Mouse (Mus musculus) intestine, postnatal 0 days (tissue): Measurements from ENCODE around the gene Arsj. TPM values are rescaled to one million over a fixed set of nuclear protein-coding genes. Genes with fewer than 3 reads are reported as not detected.

Source experiments
- ATAC-seq: fragments of 200-750 bp; cut with Nextera tagmentation; 2 replicates; pipeline ENCODE4 v1.8.0; 2017; ENCODE audit warnings: mild to moderate bottlenecking, moderate TSS enrichment, moderate library complexity
- H3K27ac ChIP-seq: fragments of 300-500 bp; sonication (generic); 2 replicates; pipeline ENCODE4 v1.5.1; 2014; ENCODE audit warnings: mild to moderate bottlenecking, low read depth, low read length, moderate library complexity
- H3K27me3 ChIP-seq: fragments of 300-500 bp; sonication (generic); replicated peaks from 2 replicates; pipeline ENCODE4 v1.6.1; 2014; ENCODE audit warnings: low read length, mixed read lengths; ENCODE audit not compliant: control insufficient read depth, insufficient read depth
- H3K36me3 ChIP-seq: fragments of 300-500 bp; sonication (generic); 2 replicates; pipeline ENCODE4 v1.6.1; 2014; ENCODE audit warnings: mild to moderate bottlenecking, moderate library complexity; ENCODE audit not compliant: control insufficient read depth, insufficient read depth
- H3K4me1 ChIP-seq: fragments of 300-500 bp; sonication (generic); replicated peaks from 2 replicates; pipeline ENCODE4 v1.6.1; 2014; ENCODE audit warnings: antibody characterized with exemption, low read length, mixed read lengths; ENCODE audit not compliant: control insufficient read depth, insufficient read depth
- H3K4me2 ChIP-seq: fragments of 300-500 bp; sonication (generic); replicated peaks from 2 replicates; pipeline ENCODE4 v1.6.1; 2014; ENCODE audit warnings: low read depth, mild to moderate bottlenecking, moderate library complexity
- H3K4me3 ChIP-seq: fragments of 300-500 bp; sonication (generic); 2 replicates; pipeline ENCODE4 v1.5.1; 2014; ENCODE audit warnings: low read depth, low read length
- H3K9ac ChIP-seq: fragments of 300-500 bp; sonication (generic); 2 replicates; pipeline ENCODE4 v1.6.1; 2014; ENCODE audit warnings: mild to moderate bottlenecking, low read depth, low read length
- H3K9me3 ChIP-seq: fragments of 300-500 bp; sonication (generic); 2 replicates; pipeline ENCODE4 v1.6.1; 2016; ENCODE audit warnings: mixed run types; ENCODE audit not compliant: control insufficient read depth
- CTCF ChIP-seq: sonication (generic); IDR thresholded peaks from 2 replicates; pipeline ENCODE4 v1.5.1; 2016; ENCODE audit warnings: low read depth, mild to moderate bottlenecking, control low read depth, antibody characterized with exemption, moderate library complexity
- WGBS: fragments of 180-500 bp; shearing (Covaris S2); extraction: QIAGEN DNeasy Blood & Tissue Kit; methylation state at CpG from one replicate; pipeline ENCODE4 v1.1.7; 2014; 5-methylcytosine and 5-hydroxymethylcytosine counted together
- polyA plus RNA-seq: library from polyadenylated mRNA; unstranded; fragments of >200 nt; fragmentation: Nextera tagmentation; extraction: Ambion mirVana; gene quantifications from 2 replicates; pipeline ENCODE4 v1.2.1, GENCODE M21; 2015

Gene Arsj
- polyA plus RNA-seq, 1 experiment from 2014 or later: 0.68 TPM

DNA sequence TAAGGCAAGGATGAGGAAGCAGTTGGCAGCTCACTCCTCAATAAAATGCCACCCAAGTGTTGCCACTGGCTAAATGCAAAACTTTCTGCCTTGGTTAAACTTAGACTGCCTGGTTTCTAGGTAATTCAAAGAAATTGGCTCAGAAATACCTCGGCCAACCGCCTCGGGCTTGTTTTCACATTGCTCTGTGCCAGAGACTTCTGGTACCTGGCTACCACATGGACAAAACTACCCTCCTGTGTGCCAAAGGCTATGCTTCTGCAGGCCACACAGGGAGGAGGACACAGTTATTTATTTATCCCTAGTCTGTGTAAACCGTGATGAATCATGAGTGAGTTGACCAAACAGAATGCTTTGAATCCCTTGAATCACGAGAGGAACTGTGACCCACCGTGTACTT, 75.8 kb downstream of the Arsj start:
- Histone ChIP-seq H3K9me3 (no peaks in the 10 kb centered on the region), H3K4me1 (no peaks in the 10 kb centered on the region), H3K4me2 (no peak overlapping the region), H3K4me3 (no peak overlapping the region), H3K36me3 (no peaks in the 10 kb centered on the region), H3K27ac (no peak overlapping the region), H3K27me3 (no peaks in the 10 kb centered on the region), H3K9ac (no peak overlapping the region)
- WGBS: 60% methylated on average over 6 of the region's 6 CpGs
- no peak for ATAC-seq
- TF ChIP-seq CTCF: no peak

DNA sequence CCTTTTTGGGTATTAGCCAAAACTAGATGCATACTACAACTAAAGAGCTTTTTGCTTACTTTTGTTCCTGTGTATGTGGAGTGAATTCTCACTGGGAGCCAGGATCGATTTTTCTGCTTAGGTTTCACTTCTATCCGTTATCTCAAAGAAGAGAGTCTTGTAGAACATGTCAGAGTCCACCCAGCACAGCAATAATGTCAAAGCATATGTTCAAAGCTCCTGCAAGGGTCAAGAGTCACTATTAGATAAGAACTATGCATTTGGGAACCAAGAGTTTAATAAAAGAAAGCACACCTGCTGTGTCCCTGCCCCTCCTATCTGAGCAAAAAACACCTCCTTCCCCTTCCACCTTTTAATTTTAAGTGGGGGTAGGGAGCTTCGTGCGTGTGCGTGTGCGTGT, 85.6 kb downstream of the Arsj start:
- Histone ChIP-seq H3K4me3 (no peak overlapping the region), H3K4me2 (peak overlapping the region; percentile 6; the same call in 1 of the 2 replicates), H3K9me3 (no peaks in the 10 kb centered on the region), H3K27me3 (no peaks in the 10 kb centered on the region), H3K4me1 (no peaks in the 10 kb centered on the region), H3K36me3 (no peaks in the 10 kb centered on the region), H3K9ac (no peak overlapping the region), H3K27ac (no peak overlapping the region)
- no peak for TF ChIP-seq CTCF
- 51% methylated on average over 6 of the region's 6 CpGs for WGBS
- ATAC-seq: peak; percentile 47; the same call in 1 of the 2 replicates

DNA sequence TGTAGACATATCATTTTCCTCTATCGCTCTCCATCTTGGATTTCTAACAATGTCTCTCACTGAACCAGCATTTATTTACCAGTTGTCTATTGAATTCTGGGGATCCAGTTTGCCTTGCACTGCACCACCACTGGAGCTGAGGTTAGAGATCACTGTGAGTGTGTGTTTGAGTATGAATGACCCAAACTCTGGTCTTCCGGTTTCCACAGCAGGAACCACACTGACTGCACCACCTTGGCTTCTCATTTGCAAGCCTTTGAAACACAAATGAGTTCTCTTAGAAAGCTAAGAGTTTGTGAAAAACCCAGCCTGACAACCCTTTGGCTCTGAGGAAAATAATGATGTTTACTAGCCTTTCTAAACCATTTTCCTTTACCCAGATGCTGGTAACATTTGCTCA, 86.0 kb downstream of the Arsj start:
- no peaks in the 10 kb centered on the region for H3K27me3 ChIP-seq
- no peak for TF ChIP-seq CTCF
- H3K4me1 ChIP-seq: no peaks in the 10 kb centered on the region
- no peak for ATAC-seq
- H3K4me3 ChIP-seq: no peak overlapping the region
- H3K27ac ChIP-seq: no peak overlapping the region
- no peaks in the 10 kb centered on the region for H3K36me3 ChIP-seq
- no peak overlapping the region for H3K9ac ChIP-seq
- no peak overlapping the region for H3K4me2 ChIP-seq
- WGBS: 56% methylated on average over 2 of the region's 2 CpGs
- H3K9me3 ChIP-seq: no peaks in the 10 kb centered on the region

DNA sequence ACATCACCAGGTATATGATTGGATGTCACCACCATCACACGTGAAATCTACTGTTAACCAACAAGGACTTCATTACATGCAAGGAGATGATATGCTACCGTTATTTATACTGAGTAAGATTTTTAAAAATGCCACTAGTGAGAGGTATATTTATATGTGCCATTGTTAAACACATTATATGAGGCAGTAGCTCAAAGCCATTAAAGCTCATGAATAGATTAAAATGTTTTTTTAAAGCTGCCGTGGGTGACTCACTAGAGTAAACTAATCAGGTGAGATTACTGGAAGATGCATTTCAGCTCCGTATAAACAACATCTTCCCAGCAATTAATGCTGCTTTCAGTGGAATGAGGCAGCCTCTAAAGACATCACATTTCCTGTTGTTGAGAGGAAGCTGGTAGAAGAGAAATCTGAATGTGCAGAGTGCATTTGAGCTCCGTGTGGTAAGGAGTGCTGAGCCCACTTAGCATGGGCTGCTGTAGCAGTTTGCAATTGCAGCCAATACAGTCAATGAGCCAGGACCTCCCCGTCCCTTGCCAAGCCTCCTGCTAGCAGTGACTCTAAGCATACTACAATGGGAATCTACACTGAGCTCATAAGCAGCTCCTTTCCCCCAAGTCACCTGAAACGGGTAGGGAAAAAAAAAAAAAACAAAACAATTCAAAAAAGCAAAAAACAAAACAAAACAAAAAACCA, 92.5 kb downstream of the Arsj start:
- WGBS: 52% methylated on average over 7 of the region's 7 CpGs
- Histone ChIP-seq H3K4me1 (no peaks in the 10 kb centered on the region), H3K4me3 (no peak overlapping the region), H3K27me3 (no peaks in the 10 kb centered on the region), H3K36me3 (no peaks in the 10 kb centered on the region), H3K9ac (no peak overlapping the region), H3K4me2 (no peak overlapping the region), H3K9me3 (no peaks in the 10 kb centered on the region), H3K27ac (no peak overlapping the region)
- no peak for TF ChIP-seq CTCF
- ATAC-seq: no peak

DNA sequence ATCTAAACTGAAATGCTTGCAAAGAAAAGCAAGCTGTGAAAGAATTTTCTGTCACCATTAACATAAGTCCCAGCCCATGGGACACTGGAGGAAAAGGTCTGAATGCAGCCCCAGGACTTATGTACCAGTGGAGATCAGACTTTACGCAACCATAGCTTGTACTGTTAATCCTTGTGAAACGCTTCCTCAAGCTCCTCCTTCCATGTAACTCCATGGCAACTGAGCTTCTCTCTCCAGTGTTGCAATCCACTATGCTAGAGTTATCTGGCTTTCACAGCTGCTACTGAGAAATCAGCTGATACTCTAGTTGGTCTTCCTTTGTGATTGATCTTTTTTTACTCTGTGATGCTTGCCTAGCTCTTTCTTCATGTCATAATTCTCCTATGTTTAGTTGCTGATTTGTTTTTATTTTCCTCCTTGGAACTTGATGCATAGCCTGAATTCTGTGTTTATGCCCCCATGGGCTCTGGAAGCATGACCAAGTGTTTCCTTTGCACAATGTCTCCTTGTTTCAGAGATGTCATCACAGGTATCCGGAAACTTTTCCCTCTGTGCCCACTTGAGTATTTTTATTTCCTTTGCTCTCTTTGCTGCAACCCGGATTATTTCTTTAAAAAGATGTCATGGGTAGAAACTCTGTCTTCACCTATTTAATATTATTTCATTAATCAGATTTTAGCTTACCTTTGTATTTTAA, 99.8 kb downstream of the Arsj start:
- TF ChIP-seq CTCF: no peak
- ATAC-seq: no peak
- 71% methylated on average over 4 of the region's 4 CpGs for WGBS
- H3K27ac ChIP-seq: no peak overlapping the region
- no peak overlapping the region for H3K4me2 ChIP-seq
- H3K9me3 ChIP-seq: no peaks in the 10 kb centered on the region
- no peak overlapping the region for H3K4me3 ChIP-seq
- H3K9ac ChIP-seq: no peak overlapping the region
- no peaks in the 10 kb centered on the region for H3K27me3 ChIP-seq
- H3K4me1 ChIP-seq: no peaks in the 10 kb centered on the region
- no peaks in the 10 kb centered on the region for H3K36me3 ChIP-seq

DNA sequence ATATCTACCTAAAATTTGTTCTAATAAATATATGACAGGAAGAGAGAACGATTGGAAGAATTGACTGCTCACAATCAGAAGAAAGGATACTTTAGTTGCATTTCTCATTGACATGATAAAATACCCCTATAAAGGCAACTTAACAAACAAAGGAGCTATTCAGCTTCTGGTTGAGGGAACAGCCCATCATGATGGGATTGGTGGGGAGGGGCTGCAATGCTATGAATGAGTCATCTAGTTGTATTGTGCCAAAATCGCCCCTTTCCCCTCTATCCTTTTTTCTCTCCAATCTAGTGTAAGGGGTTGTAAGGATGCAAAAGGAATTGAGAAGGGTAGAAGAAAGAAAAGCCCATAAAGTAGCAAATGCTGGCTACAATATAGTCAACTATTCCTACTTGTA, 100.8 kb downstream of the Arsj start:
- H3K4me2 ChIP-seq: no peak overlapping the region
- no peak overlapping the region for H3K4me3 ChIP-seq
- H3K27ac ChIP-seq: no peak overlapping the region
- no peaks in the 10 kb centered on the region for H3K27me3 ChIP-seq
- 74% methylated on average over 2 of the region's 2 CpGs for WGBS
- H3K9ac ChIP-seq: no peak overlapping the region
- no peaks in the 10 kb centered on the region for H3K9me3 ChIP-seq
- ATAC-seq: no peak
- TF ChIP-seq CTCF: no peak
- no peaks in the 10 kb centered on the region for H3K36me3 ChIP-seq
- no peaks in the 10 kb centered on the region for H3K4me1 ChIP-seq

Other genes starting within 250 kb of the Arsj start
- gene Camk2d, start 232.6 kb downstream of the Arsj start, polyA plus RNA-seq: 42.6 and 50.4 TPM in 2 replicates